Comparison of ENCODE assay signal across 9 mouse cellular contexts in genomic region chr14:93009147-93010064, GRCm38 (mm10).
A peak's percentile ranks its signal among the peaks of the same experiment; 100 is the strongest.
DNase-seq lines count a peak whose midpoint lies in the region; ATAC-seq and TF ChIP-seq lines count a peak whose summit lies in the region.
"Had no signal": no experiment of that assay in that cellular context is flagged by ENCODE, and none has a peak within 500 bp of the region (broad histone marks: within the 10 kb centered on the region; RNA-seq: fewer than 3 reads in every experiment).

No protein-coding gene starts in this region.

- H3K9me3 ChIP-seq in hindbrain, postnatal 0 days (ENCODE audit: low read length), result no peaks in the 10 kb centered on the region
- H3K9me3 ChIP-seq in neural tube, embryonic 13.5 days, result no peaks in the 10 kb centered on the region
- H3K9me3 ChIP-seq in heart, embryonic 10.5 days, result no peaks in the 10 kb centered on the region

- H3K27ac ChIP-seq in hindbrain, postnatal 0 days, result no peak overlapping the region
- H3K27ac ChIP-seq in neural tube, embryonic 13.5 days (replicated peaks), result no peak overlapping the region
- no peak overlapping the region for H3K27ac ChIP-seq in heart, embryonic 10.5 days
- H3K27ac ChIP-seq: liver, embryonic 14.5 days had no signal

- peak; percentile 17 for DNase-seq in embryo, embryonic 10 days (ENCODE audit: low spot score)
- no peak for DNase-seq in embryo, embryonic 9.5 days (ENCODE audit: extremely low spot score)
- DNase-seq in cerebellum, postnatal 10 days, result peak; percentile 64 to 66
- DNase-seq in hindbrain, postnatal 0 days (ENCODE audit: low spot score), result peak; percentile 89
- no peak for DNase-seq in gastrocnemius, adult 18-20 months (ENCODE audit: low spot score)
- no peak for DNase-seq in heart, embryonic 10.5 days (ENCODE audit: low spot score)
- DNase-seq in gastrocnemius, postnatal 4 days (ENCODE audit: low spot score in 2 of 2), result no peak

- H3K27me3 ChIP-seq in hindbrain, postnatal 0 days (ENCODE audit: insufficient read depth, low read length), result no peaks in the 10 kb centered on the region
- H3K27me3 ChIP-seq in neural tube, embryonic 13.5 days, result no peaks in the 10 kb centered on the region
- H3K27me3 ChIP-seq in heart, embryonic 10.5 days (ENCODE audit: insufficient read depth, poor library complexity, severe bottlenecking), result no peaks in the 10 kb centered on the region

- no peak overlapping the region for H3K4me2 ChIP-seq in hindbrain, postnatal 0 days (ENCODE audit: low read depth, low read length)
- no peak overlapping the region for H3K4me2 ChIP-seq in neural tube, embryonic 13.5 days

- WGBS in hindbrain, postnatal 0 days, result 18% methylated on average over 5 of the region's 5 CpGs
- WGBS in neural tube, embryonic 13.5 days, result 22% methylated on average over 5 of the region's 5 CpGs
- WGBS in heart, embryonic 10.5 days, result 79% methylated on average over 5 of the region's 5 CpGs

- H3K4me3 ChIP-seq in hindbrain, postnatal 0 days (ENCODE audit: low read length), result no peak overlapping the region
- H3K4me3 ChIP-seq in neural tube, embryonic 13.5 days, result no peak overlapping the region
- H3K4me3 ChIP-seq in heart, embryonic 10.5 days, result no peak overlapping the region

- peak; percentile 83 for ATAC-seq in hindbrain, postnatal 0 days
- ATAC-seq in neural tube, embryonic 13.5 days (ENCODE audit: low read depth), result peak; percentile 86

- no peak overlapping the region for H3K9ac ChIP-seq in hindbrain, postnatal 0 days (replicated peaks; ENCODE audit: low read length)
- no peak overlapping the region for H3K9ac ChIP-seq in neural tube, embryonic 13.5 days
- H3K9ac ChIP-seq: liver, embryonic 14.5 days had no signal

- no peaks in the 10 kb centered on the region for H3K4me1 ChIP-seq in hindbrain, postnatal 0 days (ENCODE audit: insufficient read depth, low read length)
- H3K4me1 ChIP-seq in neural tube, embryonic 13.5 days (replicated peaks), result peaks cover 8% of the 10 kb centered on the region; the same call in 1 of the 2 replicates
- no peaks in the 10 kb centered on the region for H3K4me1 ChIP-seq in heart, embryonic 10.5 days

- 0 out of 2 replicates have a peak, but pooled peaks have one; percentile 25 for TF ChIP-seq CTCF in hindbrain, postnatal 0 days (IDR thresholded peaks at IDR 0.05; ENCODE audit: low read depth)

- H3K36me3 ChIP-seq in hindbrain, postnatal 0 days (ENCODE audit: insufficient read depth, low read length), result no peaks in the 10 kb centered on the region
- no peaks in the 10 kb centered on the region for H3K36me3 ChIP-seq in neural tube, embryonic 13.5 days
- H3K36me3 ChIP-seq in heart, embryonic 10.5 days, result no peaks in the 10 kb centered on the region

Comparison
In these comparisons a context has a peak if more than half of its experiments do, and no peak if none do; other contexts are left out.
1. DNase-seq: peak in embryo, embryonic 10 days (single experiment), cerebellum, postnatal 10 days (2 of 2) and hindbrain, postnatal 0 days (single experiment); none in embryo, embryonic 9.5 days (single experiment), gastrocnemius, adult 18-20 months (single experiment), heart, embryonic 10.5 days (single experiment) and gastrocnemius, postnatal 4 days (0 of 2).